Mouse (Mus musculus) CD4-positive, CD25-positive, alpha-beta regulatory T cell, adult 9 weeks (primary cell): ENCODE data around the gene Col6a6. TPM values are rescaled to one million over a fixed set of nuclear protein-coding genes. Genes with fewer than 3 reads are reported as not detected.

Experiments
- polyA plus RNA-seq: library from polyadenylated mRNA; unstranded; fragments of 100-300 nt; shearing (Covaris generic); gene quantifications from one replicate; pipeline ENCODE4 v1.2.1, GENCODE M21; 2017

Col6a6 gene
- 0.02 TPM for polyA plus RNA-seq

DNA sequence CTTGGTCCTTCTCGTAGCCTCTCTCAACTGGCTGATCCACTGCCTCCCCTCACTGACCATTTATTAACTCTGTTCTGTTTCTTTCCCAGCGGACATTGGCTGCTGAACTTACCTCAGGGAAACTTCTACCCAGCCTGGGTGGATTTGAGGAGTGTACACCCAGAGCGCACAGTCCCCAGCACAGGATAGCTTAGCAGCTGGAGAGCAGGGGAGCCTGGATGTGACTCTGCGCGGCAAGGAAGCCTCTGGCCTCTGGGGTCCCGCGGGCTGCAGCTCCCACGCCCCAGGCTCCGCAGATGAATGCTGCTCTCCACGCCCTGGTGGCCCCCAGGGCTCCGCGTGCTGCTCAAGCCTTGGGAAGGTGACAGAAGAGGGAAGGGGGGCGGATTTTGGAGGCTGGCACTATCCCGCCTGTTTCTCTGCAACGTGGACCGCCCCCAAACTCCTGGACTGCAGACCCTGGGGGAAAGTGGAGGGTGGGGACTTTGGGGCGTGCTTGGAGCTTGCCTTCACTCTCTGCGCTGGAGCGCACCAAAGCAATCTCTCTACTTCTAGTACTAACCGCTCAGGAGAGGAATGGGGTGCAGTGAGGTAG lies at the start of gene Col6a6:
Gene Col6a6, minus strand, starts transcription at position 370 of the 595 bp plus-strand sequence.

DNA sequence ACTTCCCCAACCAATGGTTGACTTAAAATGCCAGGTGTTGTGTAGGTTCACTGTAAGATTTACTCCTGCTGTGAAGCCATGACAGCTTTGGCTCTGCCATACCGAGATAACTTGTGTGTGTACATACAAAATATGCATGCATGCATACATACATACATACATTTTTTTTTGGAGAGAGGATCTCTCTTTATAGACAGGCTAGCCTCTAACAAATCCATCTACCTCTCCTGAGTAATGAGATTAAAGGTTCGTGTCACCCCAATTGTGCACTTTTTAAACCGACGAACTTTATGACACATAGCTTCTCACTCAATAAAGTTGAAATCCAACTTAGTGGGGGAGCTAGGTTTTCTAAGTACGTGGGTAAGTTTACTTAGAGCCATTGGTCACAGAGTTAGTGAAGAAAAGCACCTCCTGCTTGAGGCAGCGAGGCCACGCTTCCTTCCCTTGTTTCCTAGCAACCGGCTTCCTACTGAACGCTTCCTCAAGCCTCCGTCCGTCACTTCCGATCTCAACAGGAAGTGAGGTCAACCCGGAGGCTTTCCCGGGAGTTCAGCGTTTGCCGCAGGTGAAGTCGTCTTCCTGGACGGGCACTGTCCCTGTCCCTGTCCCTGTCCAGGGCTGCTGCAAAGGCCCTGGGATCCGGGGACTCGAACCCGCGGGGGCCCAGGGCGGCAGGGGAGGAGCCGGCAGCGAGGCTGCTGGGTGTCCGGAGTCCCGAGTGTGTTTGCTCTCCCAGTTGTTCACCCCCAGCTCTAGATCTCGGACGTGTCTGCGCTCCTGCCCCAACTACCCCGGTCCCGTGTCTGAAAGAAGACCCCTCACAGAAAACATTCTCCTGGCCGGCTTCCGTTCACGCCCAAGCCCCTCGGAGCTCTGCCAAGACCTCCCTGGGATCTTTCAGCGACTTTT lies 185.2 kb downstream of the Col6a6 start, which contains the start of gene Pik3r4:
Gene Pik3r4, plus strand, starts transcription at position 519 of the 912 bp plus-strand sequence.

Other genes with a start within 250 kb of the Col6a6 start
- 48.4 TPM for gene Pik3r4, start 185.2 kb downstream of the Col6a6 start, polyA plus RNA-seq
- gene Col6a5, start 132.5 kb upstream of the Col6a6 start, polyA plus RNA-seq: not detected